Mouse (Mus musculus): ENCODE measurements around the gene Lrrn3. TPM values are rescaled to one million over a fixed set of nuclear protein-coding genes. Genes with fewer than 3 reads are reported as not detected.

Lrrn3 gene
- total RNA-seq, 2 experiments from 2014 or later = 91.0 to 97.0 TPM

DNA sequence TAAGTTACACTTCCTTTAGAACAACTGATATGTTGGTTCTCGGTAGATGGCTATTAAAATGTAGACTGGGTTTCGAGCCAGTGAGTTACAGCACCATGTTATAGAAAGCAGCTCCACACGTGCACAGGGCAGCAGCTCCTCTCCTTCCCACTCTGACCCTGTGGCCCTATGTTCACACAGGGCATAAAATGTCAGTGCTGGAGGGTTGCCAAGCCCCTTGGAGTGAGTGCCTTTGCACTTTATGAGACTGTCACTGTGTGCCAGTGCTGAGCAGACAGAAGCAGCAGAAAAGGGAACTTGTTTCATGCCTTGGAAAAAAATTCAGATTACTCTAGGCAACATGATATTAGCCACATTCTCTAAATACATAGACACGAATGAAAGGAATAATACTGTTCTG is 47.8 kb downstream of the Lrrn3 start:
- intact Hi-C loops (cut with DNase I) = no loop called here
- DNase-seq = peak; percentile 73

DNA sequence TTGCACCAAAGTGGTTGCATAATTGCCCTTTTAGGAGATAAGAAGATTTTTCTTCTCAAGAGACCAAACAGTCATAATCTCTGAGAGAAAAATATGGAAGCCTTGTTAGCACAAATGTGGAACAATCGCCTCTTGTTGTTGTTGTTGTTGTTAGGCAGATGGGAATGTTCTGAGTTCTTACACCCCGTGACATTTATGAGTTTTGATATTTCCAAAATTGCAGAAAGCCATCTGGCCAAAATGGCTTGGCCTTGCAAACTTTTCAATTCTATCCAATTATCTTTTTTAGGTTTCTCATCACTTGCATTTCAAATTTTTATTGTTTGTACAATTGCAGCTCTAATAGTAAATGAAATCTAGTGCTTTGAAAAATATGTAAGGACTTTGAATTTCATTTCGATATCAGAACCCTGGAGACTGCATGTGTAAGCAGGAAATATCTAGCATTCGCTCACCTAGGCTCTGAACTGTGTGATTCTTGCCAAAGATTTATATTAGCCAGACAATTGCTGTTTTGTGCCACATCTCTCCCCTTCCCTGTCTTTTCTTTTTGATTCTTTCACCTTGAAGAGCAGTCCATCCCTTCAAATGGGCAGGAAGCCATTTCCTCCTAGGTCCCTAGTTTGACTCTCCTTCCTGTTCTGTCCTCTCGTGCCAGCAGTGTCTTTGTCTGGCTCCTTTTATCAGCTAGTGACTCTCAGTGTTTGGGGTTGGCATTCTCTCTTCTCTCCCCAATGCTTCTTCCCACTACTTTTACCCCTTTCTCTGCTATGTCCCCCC is 49.8 kb downstream of the Lrrn3 start:
- intact Hi-C loops (cut with DNase I) = no loop called here
- no peak for DNase-seq

DNA sequence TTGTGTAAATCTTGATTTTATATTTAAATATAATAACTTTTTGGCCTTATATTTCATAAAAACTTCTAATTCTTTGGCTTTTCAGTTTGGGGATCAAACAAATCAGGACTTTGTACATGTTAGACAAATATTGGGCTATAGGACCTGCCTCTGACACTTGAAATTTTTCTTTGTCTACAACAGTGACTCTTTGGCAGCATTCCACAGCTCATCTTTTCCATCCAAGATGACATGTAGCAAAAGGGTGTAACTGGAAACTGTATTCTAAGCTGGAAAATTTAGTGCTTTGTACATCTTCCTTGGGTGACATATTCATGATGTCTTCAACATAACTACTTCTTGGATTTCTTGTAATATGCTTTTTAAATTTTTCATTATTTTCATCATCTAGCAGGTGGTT is 57.4 kb downstream of the Lrrn3 start:
- no peak for DNase-seq
- intact Hi-C loops (cut with DNase I) = no loop called here

DNA sequence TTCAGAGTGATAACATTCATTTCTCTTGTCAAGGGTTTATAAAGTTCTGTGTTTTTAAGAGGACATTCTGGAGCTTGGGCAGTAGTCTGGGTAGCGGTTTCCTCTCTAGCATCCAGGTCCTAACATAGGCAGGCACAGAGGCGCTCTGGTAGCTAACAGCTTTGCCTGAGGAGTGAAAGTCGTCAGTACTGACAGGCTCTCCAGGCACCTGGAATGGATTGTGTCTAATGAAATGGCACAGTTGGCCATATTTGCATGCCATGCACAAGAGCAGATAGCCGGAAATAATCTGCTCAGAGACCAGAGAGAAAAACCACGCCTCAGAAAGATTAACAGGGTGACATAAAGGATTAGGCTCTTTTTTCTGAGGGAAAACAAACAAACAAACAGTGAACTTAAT is 58.8 kb downstream of the Lrrn3 start:
- peak; percentile 62 for DNase-seq
- intact Hi-C loops (cut with DNase I) = no loop called here

DNA sequence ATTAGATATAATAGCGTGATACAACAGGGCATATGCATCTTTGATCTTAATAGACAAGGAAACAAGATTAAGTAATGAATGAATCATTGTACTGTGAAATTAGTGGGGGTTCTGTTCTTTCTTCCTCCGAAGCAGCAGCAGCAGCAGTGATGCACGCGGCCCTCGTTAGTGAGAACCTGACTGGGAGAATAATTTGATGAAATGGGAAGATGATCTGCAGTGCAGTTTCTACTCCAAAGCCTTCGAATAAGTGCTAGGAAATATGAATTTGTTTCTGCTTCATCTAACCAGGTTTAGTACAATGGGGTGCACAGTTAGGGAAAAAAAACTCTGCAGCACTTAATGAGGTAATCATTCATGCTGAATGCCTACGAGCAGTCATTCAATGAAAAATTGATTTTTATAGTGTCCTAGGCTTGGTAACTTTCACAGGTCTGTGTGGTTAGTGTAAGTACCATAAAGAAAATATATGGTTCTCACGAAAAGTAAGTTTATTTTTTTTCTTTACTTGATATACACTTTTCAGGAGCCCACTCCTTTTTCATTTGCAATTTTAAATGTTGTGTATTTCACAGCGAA is 61.0 kb downstream of the Lrrn3 start:
- intact Hi-C loops (cut with DNase I) = no loop called here
- DNase-seq = no peak

DNA sequence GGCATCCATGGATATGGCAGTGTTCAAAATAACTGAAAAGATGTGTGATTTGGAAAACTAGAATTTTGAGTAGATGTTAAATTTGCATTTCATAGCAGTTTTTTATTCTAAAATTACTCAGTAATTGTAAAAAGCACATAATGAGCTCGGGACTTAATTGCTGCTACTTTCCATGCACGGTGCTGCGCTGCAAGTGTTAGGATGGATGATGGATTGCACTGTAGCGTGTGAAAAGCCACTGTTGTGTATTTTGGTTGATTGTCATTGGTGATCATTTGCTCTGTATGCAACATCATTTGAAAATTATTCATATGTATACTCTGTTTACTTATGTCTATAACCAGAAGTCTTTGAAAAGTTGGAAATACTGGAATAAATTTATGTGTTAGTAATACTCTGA is 68.3 kb downstream of the Lrrn3 start:
- DNase-seq = no peak
- intact Hi-C loops (cut with DNase I) = no loop called here

DNA sequence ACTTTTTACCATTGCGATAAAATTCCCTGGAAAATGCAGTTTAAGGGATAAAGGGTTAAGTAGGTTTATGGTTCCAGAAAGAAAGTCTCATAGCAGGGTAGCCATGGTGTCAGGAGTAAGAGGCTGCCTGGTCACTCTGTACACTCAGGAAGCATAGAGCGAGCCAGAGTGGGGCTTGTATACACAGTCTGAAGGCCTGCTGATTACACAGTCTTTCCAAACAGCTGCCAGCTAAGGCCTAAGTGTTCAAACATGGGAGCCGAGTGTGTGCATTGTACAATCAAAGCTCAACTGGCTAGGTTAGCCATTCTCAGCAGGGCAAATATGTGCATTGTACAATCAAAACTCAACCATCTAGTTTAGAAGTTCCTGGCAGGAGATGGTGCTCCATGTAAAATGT is 69.1 kb downstream of the Lrrn3 start:
- DNase-seq = no peak
- intact Hi-C loops (cut with DNase I) = no loop called here

DNA sequence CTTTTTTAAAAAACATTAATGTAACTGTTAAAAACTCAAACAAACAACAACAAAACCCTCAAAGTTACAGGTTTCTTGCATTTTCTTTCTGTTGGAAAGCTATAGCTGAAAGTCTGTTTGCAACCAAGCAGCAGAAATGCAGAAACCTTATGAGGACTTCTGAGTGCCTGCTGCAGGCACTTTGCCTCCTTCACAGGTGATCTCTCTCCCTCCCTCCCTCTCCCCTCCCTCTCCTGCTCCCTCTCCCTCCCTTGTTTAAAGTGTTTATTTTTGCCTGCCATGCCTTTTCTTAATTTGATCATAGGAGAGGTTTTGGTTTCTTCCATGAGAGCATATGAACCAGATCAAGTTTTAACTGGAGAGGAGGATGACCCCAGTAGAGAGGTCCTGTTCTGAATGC is 69.6 kb downstream of the Lrrn3 start:
- no peak for DNase-seq
- intact Hi-C loops (cut with DNase I) = no loop called here

DNA sequence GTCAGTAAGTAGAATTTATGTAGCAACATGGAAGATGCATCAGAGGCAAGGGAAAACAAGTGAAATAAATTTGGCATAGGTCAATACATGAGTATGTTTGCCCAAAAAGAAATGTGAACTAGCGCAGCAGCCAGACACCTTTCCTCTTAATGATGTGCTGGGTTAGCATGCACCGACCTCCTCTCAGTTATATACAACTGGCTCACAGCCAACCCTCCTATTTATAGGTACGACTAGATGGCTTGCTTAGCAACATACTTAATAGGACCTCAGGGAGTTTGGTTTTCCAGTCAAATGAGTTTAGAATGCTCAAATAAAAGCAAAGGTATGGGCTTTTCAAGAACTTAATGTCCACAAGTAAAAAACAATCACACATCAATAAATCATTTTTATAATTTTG is 76.8 kb downstream of the Lrrn3 start:
- intact Hi-C loops (cut with DNase I) = no loop called here
- no peak for DNase-seq

DNA sequence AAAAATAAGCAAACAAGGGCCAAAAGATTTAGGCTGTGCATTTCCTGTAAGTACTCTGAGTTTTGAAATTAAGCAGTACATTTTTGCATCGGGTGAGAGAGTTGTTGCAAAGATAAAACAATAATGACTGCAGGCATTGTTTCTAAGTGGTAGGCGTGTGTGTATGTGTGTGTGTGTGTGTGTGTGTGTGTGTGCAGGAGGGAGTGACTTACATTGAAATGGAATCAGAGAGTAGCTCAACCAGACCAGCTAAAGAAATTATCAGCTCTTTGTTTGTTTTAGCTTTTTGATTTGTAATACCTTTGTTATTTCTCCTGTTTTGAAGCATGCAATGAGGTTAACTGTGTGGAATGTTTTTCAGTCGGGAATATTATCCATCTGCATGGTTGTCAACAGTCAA is 84.3 kb downstream of the Lrrn3 start:
- intact Hi-C loops (cut with DNase I) = no loop called here
- no peak for DNase-seq
